Mouse (Mus musculus): ENCODE data around the gene Krtap15. TPM values are rescaled to one million over a fixed set of nuclear protein-coding genes. Genes with fewer than 3 reads are reported as not detected.

The Krtap15 gene
- polyA plus RNA-seq, 1 experiment from 2014 or later = not detected

DNA sequence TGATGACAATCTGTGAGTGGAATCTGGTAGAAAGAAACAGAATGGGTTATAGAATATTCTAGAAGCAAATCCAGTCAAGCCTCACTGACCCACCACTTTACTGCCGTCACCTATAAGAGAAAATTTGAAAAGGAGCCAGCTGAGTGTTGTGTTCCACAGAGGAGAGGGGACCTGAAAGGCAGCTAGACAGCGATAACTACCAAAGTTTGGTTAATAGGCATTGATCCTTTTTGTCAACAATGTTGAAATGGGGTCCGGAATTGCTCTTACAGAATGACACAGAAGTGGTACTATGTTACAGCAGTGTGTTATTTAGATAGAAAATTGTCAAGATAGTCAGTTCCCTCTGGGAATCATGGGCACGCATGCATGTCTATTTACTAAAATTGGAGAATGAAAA is 28.5 kb downstream of the Krtap15 start:
- Histone ChIP-seq H3K4me1 (ENCODE audit: control insufficient read depth, insufficient read depth, low read length) (no peaks in the 10 kb centered on the region), H3K36me3 (ENCODE audit: control insufficient read depth, insufficient read depth) (no peaks in the 10 kb centered on the region), H3K4me3 (ENCODE audit: low read length) (no peak overlapping the region), H3K9ac (ENCODE audit: low read length) (no peak overlapping the region), H3K27ac (ENCODE audit: low read length) (no peak overlapping the region), H3K4me2 (ENCODE audit: low read depth, low read length) (no peak overlapping the region), H3K27me3 (ENCODE audit: control insufficient read depth, insufficient read depth, low read length) (no peaks in the 10 kb centered on the region), H3K9me3 (replicated peaks; ENCODE audit: control insufficient read depth, low read length) (no peaks in the 10 kb centered on the region)
- 82% methylated on average over 4 of the region's 4 CpGs for WGBS
- no peak for ATAC-seq (replicated peaks; ENCODE audit: extremely low read depth, insufficient read depth, low FRiP score)

DNA sequence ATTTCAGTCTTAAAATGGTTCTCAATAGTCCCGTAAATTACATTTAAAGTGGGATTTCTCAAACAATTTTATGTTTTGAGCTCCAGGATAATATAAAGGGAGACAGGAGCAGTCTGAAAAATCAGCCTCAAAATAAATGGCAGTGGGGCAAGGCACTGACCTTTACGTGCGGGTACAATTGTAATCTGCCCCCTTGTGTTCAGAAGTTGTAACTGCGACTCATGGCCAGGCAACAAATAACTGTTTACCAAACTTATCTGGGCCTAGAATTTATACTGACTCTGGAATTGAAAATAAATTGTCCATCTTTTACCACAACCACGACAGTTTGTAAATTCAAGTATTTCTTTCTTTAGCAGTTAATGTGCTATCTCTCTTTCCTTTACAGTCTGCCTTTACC is 31.4 kb downstream of the Krtap15 start:
- Histone ChIP-seq H3K4me1 (ENCODE audit: control insufficient read depth, insufficient read depth, low read length) (no peaks in the 10 kb centered on the region), H3K9ac (ENCODE audit: low read length) (no peak overlapping the region), H3K4me3 (ENCODE audit: low read length) (no peak overlapping the region), H3K4me2 (ENCODE audit: low read depth, low read length) (no peak overlapping the region), H3K27me3 (ENCODE audit: control insufficient read depth, insufficient read depth, low read length) (no peaks in the 10 kb centered on the region), H3K27ac (ENCODE audit: low read length) (no peak overlapping the region), H3K9me3 (replicated peaks; ENCODE audit: control insufficient read depth, low read length) (no peaks in the 10 kb centered on the region), H3K36me3 (ENCODE audit: control insufficient read depth, insufficient read depth) (no peaks in the 10 kb centered on the region)
- no peak for ATAC-seq (replicated peaks; ENCODE audit: extremely low read depth, insufficient read depth, low FRiP score)
- 9% methylated on average over 5 of the region's 5 CpGs for WGBS

DNA sequence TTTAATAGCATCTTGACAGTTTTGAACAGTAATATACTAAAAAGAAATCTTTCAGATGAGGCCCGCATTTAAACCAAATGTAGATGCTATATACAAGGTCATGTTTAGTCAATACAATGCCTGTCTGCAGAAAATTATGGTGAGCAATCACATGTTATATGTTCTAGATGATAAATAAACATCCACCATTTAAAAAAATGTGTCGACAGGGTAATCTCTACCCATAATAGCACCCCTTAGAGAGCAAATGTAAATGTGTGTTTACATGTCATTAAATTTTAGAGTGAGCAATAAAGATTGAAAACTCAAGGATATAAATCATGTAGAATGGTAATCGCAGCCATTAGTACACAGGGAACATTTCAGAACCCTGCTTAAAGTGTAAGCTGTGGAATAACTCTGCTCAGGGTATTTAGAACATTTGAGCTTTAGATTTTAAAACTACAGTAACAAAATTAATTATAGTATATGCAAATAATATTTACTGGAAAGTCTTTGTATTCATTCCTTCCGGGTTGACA is 44.9 kb downstream of the Krtap15 start:
- Histone ChIP-seq H3K4me2 (ENCODE audit: low read depth, low read length) (no peak overlapping the region), H3K27ac (ENCODE audit: low read length) (no peak overlapping the region), H3K36me3 (ENCODE audit: control insufficient read depth, insufficient read depth) (no peaks in the 10 kb centered on the region), H3K9ac (ENCODE audit: low read length) (no peak overlapping the region), H3K4me3 (ENCODE audit: low read length) (no peak overlapping the region), H3K4me1 (ENCODE audit: control insufficient read depth, insufficient read depth, low read length) (no peaks in the 10 kb centered on the region), H3K27me3 (ENCODE audit: control insufficient read depth, insufficient read depth, low read length) (no peaks in the 10 kb centered on the region), H3K9me3 (replicated peaks; ENCODE audit: control insufficient read depth, low read length) (no peaks in the 10 kb centered on the region)
- WGBS = 76% methylated on average over 4 of the region's 4 CpGs
- ATAC-seq (replicated peaks; ENCODE audit: extremely low read depth, insufficient read depth, low FRiP score) = no peak

DNA sequence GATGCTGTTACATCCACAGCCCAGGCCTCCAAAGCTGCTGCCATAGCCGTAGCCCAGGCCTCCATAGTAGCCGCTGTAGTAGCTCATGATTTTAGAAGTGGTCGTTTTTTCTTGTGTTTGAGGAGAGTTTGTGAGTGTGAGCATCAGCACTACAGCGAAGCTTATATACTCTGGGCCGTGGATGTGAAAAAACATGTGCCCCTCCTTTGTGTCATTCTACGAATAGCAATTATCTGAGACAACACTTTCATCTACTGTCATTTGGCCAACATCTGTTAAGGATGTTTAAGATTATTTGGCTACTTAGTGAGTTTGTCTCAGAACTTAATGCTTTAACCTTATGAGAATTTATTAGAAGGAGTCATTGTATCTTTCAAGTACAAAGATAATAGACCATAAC is 49.3 kb downstream of the Krtap15 start, which contains the start of gene Krtap19-1:
Gene Krtap19-1 (minus strand): TSS at position 101 of the 400 bp plus-strand sequence.
- no peaks in the 10 kb centered on the region for H3K36me3 ChIP-seq (ENCODE audit: control insufficient read depth, insufficient read depth)
- 78% methylated on average over 6 of the region's 6 CpGs for WGBS
- H3K4me1 ChIP-seq (ENCODE audit: control insufficient read depth, insufficient read depth, low read length) = no peaks in the 10 kb centered on the region
- no peaks in the 10 kb centered on the region for H3K9me3 ChIP-seq (replicated peaks; ENCODE audit: control insufficient read depth, low read length)
- H3K9ac ChIP-seq (ENCODE audit: low read length) = no peak within 1 kb of the TSS
- no peak for ATAC-seq (replicated peaks; ENCODE audit: extremely low read depth, insufficient read depth, low FRiP score)
- no peak within 1 kb of the TSS for H3K4me3 ChIP-seq (ENCODE audit: low read length)
- no peak within 1 kb of the TSS for H3K27ac ChIP-seq (ENCODE audit: low read length)
- H3K27me3 ChIP-seq (ENCODE audit: control insufficient read depth, insufficient read depth, low read length) = no peaks in the 10 kb centered on the region
- H3K4me2 ChIP-seq (ENCODE audit: low read depth, low read length) = no peak within 1 kb of the TSS

DNA sequence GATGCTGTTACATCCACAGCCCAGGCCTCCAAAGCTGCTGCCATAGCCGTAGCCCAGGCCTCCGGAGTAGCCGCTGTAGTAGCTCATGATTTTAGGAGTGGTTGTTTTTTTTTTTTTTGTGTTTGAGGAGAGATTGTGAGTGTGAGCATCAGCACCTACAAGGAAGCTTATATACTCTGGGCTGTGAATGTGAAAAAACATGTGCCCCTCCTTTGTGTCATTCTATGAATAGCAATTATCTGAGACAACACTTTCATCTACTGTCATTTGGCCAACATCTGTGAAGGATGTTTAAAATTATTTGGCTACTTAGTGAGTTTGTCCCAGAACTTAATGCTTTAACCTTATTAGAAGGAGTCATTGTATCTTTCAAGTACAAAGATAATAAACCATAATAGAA is 54.2 kb downstream of the Krtap15 start, which contains the start of gene Krtap19-2:
Gene Krtap19-2 (minus strand): TSS at position 101 of the 400 bp plus-strand sequence.
- no peak within 1 kb of the TSS for H3K9ac ChIP-seq (ENCODE audit: low read length)
- no peaks in the 10 kb centered on the region for H3K9me3 ChIP-seq (replicated peaks; ENCODE audit: control insufficient read depth, low read length)
- no peaks in the 10 kb centered on the region for H3K36me3 ChIP-seq (ENCODE audit: control insufficient read depth, insufficient read depth)
- no peak within 1 kb of the TSS for H3K27ac ChIP-seq (ENCODE audit: low read length)
- no peak within 1 kb of the TSS for H3K4me3 ChIP-seq (ENCODE audit: low read length)
- WGBS = 92% methylated on average over 3 of the region's 3 CpGs
- no peaks in the 10 kb centered on the region for H3K4me1 ChIP-seq (ENCODE audit: control insufficient read depth, insufficient read depth, low read length)
- no peaks in the 10 kb centered on the region for H3K27me3 ChIP-seq (ENCODE audit: control insufficient read depth, insufficient read depth, low read length)
- ATAC-seq (replicated peaks; ENCODE audit: extremely low read depth, insufficient read depth, low FRiP score) = no peak
- H3K4me2 ChIP-seq (ENCODE audit: low read depth, low read length) = no peak within 1 kb of the TSS

DNA sequence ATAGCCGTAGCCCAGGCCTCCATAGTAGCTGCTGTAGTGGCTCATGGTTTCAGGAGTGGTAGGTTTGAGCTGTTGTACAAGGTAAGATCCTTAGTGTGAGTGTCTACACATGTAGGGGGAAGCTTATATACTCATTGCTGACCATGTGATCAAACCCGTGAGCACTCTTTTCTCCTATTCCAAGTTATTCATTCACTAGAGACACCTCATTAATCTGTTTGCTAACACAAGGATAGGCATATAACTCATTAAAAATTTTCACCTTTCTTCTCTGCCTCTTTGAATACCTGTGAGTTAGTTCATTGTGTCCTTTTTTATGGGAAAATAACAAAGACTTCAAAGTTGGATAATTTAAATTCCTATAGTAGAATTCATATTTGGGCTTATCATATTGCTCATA is 57.9 kb downstream of the Krtap15 start, which contains the start of gene Krtap19-3:
Gene Krtap19-3 (minus strand): TSS at position 101 of the 400 bp plus-strand sequence.
- no peak within 1 kb of the TSS for H3K27ac ChIP-seq (ENCODE audit: low read length)
- H3K36me3 ChIP-seq (ENCODE audit: control insufficient read depth, insufficient read depth) = no peaks in the 10 kb centered on the region
- no peak for ATAC-seq (replicated peaks; ENCODE audit: extremely low read depth, insufficient read depth, low FRiP score)
- no peak within 1 kb of the TSS for H3K4me3 ChIP-seq (ENCODE audit: low read length)
- H3K9ac ChIP-seq (ENCODE audit: low read length) = no peak within 1 kb of the TSS
- H3K4me2 ChIP-seq (ENCODE audit: low read depth, low read length) = no peak within 1 kb of the TSS
- no peaks in the 10 kb centered on the region for H3K9me3 ChIP-seq (replicated peaks; ENCODE audit: control insufficient read depth, low read length)
- no peaks in the 10 kb centered on the region for H3K4me1 ChIP-seq (ENCODE audit: control insufficient read depth, insufficient read depth, low read length)
- 89% methylated on average over 2 of the region's 2 CpGs for WGBS
- H3K27me3 ChIP-seq (ENCODE audit: control insufficient read depth, insufficient read depth, low read length) = no peaks in the 10 kb centered on the region

Other genes with a start within 250 kb of the Krtap15 start
- gene Krtap24-1, start 207.9 kb upstream of the Krtap15 start, polyA plus RNA-seq (2015; fragmentation: Nextera tagmentation; extraction: Ambion mirVana) = not detected in 2 replicates
- gene 2310079G19Rik, start 192.5 kb upstream of the Krtap15 start, polyA plus RNA-seq (2015; fragmentation: Nextera tagmentation; extraction: Ambion mirVana) = not detected in 2 replicates
- gene Krtap26-1, start 172.4 kb upstream of the Krtap15 start, polyA plus RNA-seq (2015; fragmentation: Nextera tagmentation; extraction: Ambion mirVana) = not detected in 2 replicates
- gene Krtap27-1, start 148.5 kb upstream of the Krtap15 start, polyA plus RNA-seq (2015; fragmentation: Nextera tagmentation; extraction: Ambion mirVana) = not detected in 2 replicates
- gene 2310061N02Rik, start 112.3 kb upstream of the Krtap15 start, polyA plus RNA-seq (2015; fragmentation: Nextera tagmentation; extraction: Ambion mirVana) = not detected in 2 replicates
- not detected in 2 replicates for gene Krtap13-1, start 91.4 kb upstream of the Krtap15 start, polyA plus RNA-seq (2015; fragmentation: Nextera tagmentation; extraction: Ambion mirVana)
- gene Krtap13, start 68.6 kb upstream of the Krtap15 start, polyA plus RNA-seq (2015; fragmentation: Nextera tagmentation; extraction: Ambion mirVana) = 0.22 TPM in 1 of 2 replicates, not detected in the other
- gene 2310034C09Rik, start 61.4 kb upstream of the Krtap15 start, polyA plus RNA-seq (2015; fragmentation: Nextera tagmentation; extraction: Ambion mirVana) = 0.14 TPM in 1 of 2 replicates, not detected in the other
- gene 2310057N15Rik, start 46.0 kb upstream of the Krtap15 start, polyA plus RNA-seq (2015; fragmentation: Nextera tagmentation; extraction: Ambion mirVana) = not detected in 2 replicates
- not detected in 2 replicates for gene Gm5965, start 42.3 kb upstream of the Krtap15 start, polyA plus RNA-seq (2015; fragmentation: Nextera tagmentation; extraction: Ambion mirVana)
- gene Gm20741, start 8.0 kb upstream of the Krtap15 start, polyA plus RNA-seq (2015; fragmentation: Nextera tagmentation; extraction: Ambion mirVana) = not detected in 2 replicates
- gene Krtap14, start 5.9 kb downstream of the Krtap15 start, polyA plus RNA-seq (2015; fragmentation: Nextera tagmentation; extraction: Ambion mirVana) = not detected in 2 replicates
- not detected in 2 replicates for gene Krtap19-1, start 49.2 kb downstream of the Krtap15 start, polyA plus RNA-seq (2015; fragmentation: Nextera tagmentation; extraction: Ambion mirVana)
- not detected in 2 replicates for gene Krtap19-2, start 54.1 kb downstream of the Krtap15 start, polyA plus RNA-seq (2015; fragmentation: Nextera tagmentation; extraction: Ambion mirVana)
- not detected in 2 replicates for gene Krtap19-3, start 57.8 kb downstream of the Krtap15 start, polyA plus RNA-seq (2015; fragmentation: Nextera tagmentation; extraction: Ambion mirVana)
- gene Krtap19-4, start 64.9 kb downstream of the Krtap15 start, polyA plus RNA-seq (2015; fragmentation: Nextera tagmentation; extraction: Ambion mirVana) = not detected in 2 replicates
- not detected in 2 replicates for gene Krtap19-5, start 76.2 kb downstream of the Krtap15 start, polyA plus RNA-seq (2015; fragmentation: Nextera tagmentation; extraction: Ambion mirVana)
- not detected in 2 replicates for gene Krtap19-9b, start 112.0 kb downstream of the Krtap15 start, polyA plus RNA-seq (2015; fragmentation: Nextera tagmentation; extraction: Ambion mirVana)
- not detected in 2 replicates for gene Krtap16-3, start 142.7 kb downstream of the Krtap15 start, polyA plus RNA-seq (2015; fragmentation: Nextera tagmentation; extraction: Ambion mirVana)
- not detected in 2 replicates for gene Krtap22-2, start 190.5 kb downstream of the Krtap15 start, polyA plus RNA-seq (2015; fragmentation: Nextera tagmentation; extraction: Ambion mirVana)
- not detected in 2 replicates for gene Gm10229, start 195.1 kb downstream of the Krtap15 start, polyA plus RNA-seq (2015; fragmentation: Nextera tagmentation; extraction: Ambion mirVana)
- not detected in 2 replicates for gene Krtap6-1, start 211.5 kb downstream of the Krtap15 start, polyA plus RNA-seq (2015; fragmentation: Nextera tagmentation; extraction: Ambion mirVana)
- not detected in 2 replicates for gene Gm10228, start 221.3 kb downstream of the Krtap15 start, polyA plus RNA-seq (2015; fragmentation: Nextera tagmentation; extraction: Ambion mirVana)
- not detected in 2 replicates for gene Krtap6-5, start 227.7 kb downstream of the Krtap15 start, polyA plus RNA-seq (2015; fragmentation: Nextera tagmentation; extraction: Ambion mirVana)
- not detected in 2 replicates for gene 1110025L11Rik, start 243.8 kb downstream of the Krtap15 start, polyA plus RNA-seq (2015; fragmentation: Nextera tagmentation; extraction: Ambion mirVana)